Mouse (Mus musculus): ENCODE results near the gene Zdhhc18.
A peak's percentile ranks its signal among the peaks of the same experiment; 100 is the strongest.

Zdhhc18 gene

GRCm38 (mm10) chr4:133649989-133650699 lies at the start of gene Zdhhc18:
Zdhhc18 (minus strand) TSS chr4:133650154.
- peak; percentile 75 for DNase-seq (ENCODE audit: extremely low spot score)

GRCm38 (mm10) chr4:133695363-133695762 lies 45.4 kb upstream of the Zdhhc18 start:
- DNase-seq (ENCODE audit: extremely low spot score), result no peak

DNA sequence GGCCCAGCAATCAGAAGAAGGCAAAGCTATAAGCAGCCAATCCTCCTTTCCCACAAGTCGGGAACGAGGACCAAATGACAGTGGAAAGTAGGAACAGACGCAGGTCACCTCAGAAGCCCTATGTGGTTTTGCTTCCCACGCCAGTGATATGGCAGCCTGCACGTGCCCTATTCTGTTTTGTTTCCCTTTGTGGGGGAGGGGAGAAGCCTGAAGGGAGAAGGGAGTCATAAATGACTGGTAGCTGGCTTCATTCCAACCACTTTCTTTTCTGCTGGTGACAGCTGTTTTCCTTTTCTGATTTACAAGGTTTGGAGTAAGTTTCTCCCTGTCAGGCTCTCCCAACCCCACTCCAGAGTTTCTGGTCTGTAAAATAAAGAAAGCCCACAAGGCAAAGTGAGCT lies 40.3 kb upstream of the Zdhhc18 start:
- DNase-seq (ENCODE audit: extremely low spot score), result no peak

GRCm38 (mm10) chr4:133688417-133689067 lies 38.6 kb upstream of the Zdhhc18 start:
- DNase-seq (ENCODE audit: extremely low spot score), result no peak

- no peak for DNase-seq (ENCODE audit: extremely low spot score)
Measured at GRCm38 (mm10) chr4:133687126-133687525, 37.2 kb upstream of the Zdhhc18 start.

DNA sequence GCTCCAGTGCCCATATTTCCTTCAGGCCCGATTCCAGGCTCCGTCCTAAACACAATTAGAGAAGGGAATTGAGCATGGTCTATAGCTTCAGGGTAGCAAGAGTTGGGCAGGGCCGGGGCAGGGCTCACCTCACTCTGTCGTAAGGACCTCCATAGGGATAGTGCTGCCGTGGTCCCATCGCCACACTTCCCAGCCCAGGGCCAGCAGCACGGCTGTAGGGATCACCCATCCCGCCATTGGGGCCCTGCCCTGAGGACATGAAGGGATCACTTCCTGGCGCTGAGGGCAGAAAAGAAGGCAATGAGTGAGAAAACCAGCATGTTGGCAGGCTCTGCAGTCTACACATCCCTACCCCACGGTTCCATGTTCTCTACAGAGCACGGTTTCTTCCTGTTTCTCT lies 36.6 kb upstream of the Zdhhc18 start:
- DNase-seq (ENCODE audit: extremely low spot score), result no peak

DNA sequence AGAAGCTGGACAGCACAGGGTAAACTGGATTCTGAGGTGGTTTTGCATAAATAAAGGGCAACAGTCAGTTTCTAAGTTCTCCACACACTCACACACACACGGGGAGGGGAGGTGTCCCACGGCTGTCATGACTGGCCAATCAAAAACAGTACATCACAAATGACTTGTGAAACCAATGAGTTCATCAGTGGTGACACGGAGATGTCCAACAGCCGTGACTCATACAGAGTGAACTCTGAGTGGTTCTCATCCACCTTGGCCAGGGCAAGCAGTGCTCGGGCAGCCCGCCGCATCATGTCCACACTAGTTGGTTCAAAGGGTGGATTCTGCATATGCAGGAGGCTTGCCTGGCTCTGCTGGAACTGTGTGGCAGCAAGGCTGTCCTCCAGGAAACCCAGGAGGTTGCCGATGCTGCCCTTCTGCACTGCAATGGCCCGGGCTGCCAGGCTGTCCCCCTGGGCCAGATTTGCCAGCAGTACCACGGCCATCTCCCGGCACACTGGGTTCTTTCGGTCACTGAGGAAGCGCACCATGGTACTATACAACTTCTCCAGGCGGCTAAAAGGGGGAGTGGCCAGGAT lies 30.3 kb upstream of the Zdhhc18 start:
- DNase-seq (ENCODE audit: extremely low spot score), result no peak

DNA sequence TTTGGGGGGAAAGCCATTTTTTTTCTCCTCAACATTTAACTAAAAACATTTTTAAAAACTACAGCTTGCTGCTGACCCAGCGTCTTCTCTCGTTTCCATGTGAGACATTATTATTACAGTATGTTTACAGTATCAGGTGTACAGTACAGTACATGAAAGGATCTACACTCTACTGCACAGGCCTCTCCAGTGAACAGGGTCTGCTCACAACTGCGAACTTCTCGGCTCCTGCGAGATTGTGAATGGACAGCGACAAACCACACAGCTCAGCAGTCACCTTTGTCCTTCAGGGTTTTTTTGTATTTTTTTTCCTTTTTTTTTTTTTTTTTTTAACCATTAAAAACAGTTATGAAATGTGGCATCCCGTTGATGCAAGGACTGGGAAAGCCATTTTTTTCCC lies 29.7 kb upstream of the Zdhhc18 start:
- DNase-seq (ENCODE audit: extremely low spot score), result no peak

GRCm38 (mm10) chr4:133677266-133677665 lies 27.3 kb upstream of the Zdhhc18 start:
- DNase-seq (ENCODE audit: extremely low spot score), result no peak

GRCm38 (mm10) chr4:133676189-133676588 lies 26.2 kb upstream of the Zdhhc18 start:
- no peak for DNase-seq (ENCODE audit: extremely low spot score)

DNA sequence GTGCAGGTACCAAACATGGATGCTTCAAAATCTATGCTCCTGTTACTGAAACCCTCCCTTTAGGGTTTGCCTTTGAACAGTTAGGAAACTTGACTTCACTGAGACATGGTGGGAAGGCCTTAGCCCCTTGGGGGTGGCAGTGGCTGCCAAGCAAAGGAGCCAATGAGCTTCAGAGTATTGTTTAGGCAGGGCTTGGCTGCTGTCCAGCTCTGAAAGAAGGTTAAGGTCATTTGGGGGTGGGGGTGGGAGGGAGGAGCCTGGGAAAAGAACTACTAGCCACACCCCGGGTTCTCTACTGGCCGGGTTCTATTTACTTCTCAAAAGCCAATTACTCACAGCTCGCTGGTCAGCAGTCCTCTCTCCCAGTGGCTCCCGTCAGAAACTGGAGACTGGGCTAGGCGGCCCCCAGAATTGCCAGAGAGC lies 25.7 kb upstream of the Zdhhc18 start:
- DNase-seq (ENCODE audit: extremely low spot score), result peak; percentile 75

DNA sequence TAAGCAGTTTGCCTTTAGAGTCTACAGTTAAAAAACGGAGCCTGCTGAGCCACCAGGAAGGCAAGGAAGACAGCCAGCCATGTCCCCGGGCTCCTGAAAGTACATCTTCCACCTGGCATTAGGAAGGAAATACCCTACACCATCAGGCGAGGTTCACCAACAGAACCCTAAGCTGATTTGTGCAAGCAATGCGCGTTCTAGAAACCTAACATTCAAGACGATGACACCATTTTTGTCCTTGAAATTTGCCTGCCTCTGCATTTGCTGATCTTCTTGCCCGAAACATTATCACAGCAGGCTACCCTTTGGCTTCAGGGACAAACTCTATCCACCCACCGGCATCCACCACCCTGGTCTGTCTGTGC lies 24.4 kb upstream of the Zdhhc18 start:
- no peak for DNase-seq (ENCODE audit: extremely low spot score)

DNA sequence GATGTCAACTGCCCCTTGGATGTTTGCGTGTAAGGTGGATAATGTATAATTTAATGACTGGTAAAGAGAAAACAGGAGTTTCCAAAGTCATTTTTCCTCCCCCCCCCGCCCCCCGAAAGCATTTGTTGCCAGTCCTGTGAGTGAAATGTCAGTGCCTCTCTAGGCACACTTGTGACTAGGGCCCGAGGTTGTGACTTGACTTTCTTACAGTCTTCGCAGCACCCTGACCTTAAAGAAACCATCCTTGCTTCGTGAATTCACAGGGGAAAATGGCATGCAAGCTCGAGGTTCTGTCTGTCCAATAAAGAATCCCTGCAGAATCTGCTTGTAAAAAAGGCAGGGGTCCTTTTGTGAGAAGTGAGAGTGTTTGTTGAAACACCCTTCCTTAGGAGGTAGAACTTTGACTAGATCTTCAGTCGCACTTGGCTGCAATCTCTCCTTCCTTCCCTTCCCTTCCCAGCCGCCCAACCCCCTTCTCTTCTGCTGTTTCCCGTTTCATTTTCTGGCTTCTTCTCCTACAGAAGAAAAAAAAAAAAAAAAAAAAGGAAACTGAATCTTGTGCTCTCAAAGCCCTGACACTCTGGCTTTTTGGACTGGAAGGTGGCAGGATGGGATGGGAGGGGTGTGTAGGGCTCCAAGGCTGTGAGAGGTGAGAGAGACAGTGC lies 23.8 kb upstream of the Zdhhc18 start:
- no peak for DNase-seq (ENCODE audit: extremely low spot score)

DNA sequence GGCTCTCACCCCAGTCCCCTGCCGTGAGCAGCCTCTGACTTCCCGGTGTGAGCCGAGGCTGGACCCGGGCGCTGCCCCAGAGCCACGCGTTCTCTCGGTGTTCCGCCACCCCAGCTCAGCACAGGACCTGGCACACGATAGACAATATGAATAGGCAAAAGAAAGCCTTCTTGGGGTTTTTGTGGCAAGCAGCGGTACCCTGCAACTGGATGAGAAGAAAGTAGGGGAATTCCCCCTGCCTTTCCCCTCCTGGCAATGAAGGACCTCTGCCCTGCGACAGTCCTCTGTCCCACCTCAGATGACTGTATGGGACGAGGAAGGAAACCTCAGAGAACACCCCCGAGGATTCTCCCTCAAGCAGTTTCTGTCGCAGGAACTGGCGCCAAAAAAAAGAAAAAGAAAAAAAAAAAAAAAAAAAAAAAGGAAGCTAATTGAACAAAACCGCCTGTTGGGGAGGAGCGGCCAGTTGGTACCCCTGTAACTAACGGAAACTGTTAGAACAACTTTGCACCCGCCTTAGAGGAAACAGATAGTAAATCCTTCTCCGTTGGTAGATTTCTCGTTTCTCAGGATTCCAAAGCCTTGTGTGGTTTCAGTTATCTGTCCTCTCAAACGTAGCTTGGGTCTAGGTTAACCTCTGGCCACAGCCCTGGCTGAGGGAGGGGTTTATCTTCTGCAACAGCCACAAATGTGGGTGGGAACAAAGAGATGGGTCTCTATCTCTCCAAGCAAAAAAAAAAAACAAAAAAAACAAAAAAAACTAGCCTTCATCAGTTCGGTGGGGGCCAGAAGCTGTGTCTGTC lies 23.1 kb upstream of the Zdhhc18 start:
- no peak for DNase-seq (ENCODE audit: extremely low spot score)

GRCm38 (mm10) chr4:133671881-133672844 lies 22.2 kb upstream of the Zdhhc18 start, which contains the start of gene Pigv:
Pigv (minus strand) TSS chr4:133672647.
- DNase-seq (ENCODE audit: extremely low spot score), result peak; percentile 93

DNA sequence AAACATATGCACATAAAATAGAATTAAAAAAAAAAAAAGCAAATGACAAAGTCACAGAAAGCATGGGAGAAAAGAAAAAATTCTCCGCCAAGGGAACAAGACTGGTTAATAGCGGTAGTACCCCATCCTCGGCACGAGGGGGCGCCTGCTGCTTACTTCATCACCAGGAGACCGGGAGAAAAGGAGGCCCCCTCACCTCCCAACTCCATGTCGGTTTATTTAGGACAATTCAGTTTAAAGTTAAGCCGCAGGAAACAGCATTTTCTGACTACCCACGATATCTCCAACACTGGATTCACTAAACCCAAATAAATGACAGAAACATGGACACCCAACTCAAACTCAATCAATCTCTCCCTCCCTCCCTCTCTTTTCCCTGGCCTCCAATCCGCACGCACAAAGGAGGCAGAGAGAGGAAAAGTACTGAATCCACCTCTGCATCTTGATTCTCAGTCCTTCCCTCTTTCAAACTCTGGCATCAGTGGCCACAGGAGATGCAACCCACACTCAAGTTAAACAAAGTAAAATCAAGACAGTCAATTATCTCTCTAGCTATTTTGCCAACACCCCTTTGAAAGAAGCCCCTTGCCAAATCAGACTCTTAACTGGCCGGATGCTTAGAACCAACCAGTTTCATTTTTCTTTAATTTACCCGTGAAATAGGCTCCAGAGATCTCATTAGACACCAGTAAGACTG lies 21.4 kb upstream of the Zdhhc18 start:
- DNase-seq (ENCODE audit: extremely low spot score), result peak; percentile 83

GRCm38 (mm10) chr4:133669652-133670210 lies 19.8 kb upstream of the Zdhhc18 start:
- no peak for DNase-seq (ENCODE audit: extremely low spot score)

DNA sequence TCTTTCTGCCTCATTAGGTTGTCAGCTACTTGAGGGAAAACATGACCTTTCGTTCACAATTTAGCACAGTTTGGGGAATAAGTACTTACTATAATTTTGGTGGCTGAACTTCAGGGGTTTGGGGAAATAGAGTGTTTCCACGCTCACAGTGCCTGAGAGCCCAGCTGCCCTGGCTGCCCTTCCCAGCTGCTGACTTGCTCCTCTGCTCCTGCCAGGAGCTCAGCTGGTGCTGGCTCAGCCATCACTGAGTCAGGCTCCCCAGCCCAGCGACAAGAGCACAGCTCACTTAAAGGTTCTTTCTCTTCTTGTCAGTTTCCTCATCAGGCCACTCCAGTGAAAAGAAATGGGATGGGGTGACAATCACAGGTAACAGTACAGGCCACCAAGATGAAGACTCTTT lies 18.6 kb upstream of the Zdhhc18 start:
- DNase-seq (ENCODE audit: extremely low spot score), result no peak

DNA sequence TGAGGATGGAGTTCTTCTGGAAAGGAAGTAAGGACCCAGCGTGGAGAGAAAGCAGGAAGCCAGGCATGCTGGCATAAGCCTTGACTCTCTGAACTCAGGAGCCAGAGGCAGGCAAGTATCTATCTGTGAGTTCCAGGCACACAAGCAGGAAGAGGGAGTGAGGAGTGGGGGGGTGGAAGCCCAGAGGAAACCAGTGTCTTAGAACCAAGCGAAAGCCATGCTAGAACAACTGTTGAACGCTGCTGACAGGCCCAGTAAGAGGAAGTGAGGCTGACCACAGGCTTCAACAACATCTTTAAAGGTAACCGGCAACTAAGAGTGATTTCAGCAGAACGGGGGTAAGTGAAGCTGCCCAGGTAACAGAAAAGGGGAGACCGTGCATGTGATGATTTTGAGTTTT lies 16.2 kb upstream of the Zdhhc18 start:
- no peak for DNase-seq (ENCODE audit: extremely low spot score)

DNA sequence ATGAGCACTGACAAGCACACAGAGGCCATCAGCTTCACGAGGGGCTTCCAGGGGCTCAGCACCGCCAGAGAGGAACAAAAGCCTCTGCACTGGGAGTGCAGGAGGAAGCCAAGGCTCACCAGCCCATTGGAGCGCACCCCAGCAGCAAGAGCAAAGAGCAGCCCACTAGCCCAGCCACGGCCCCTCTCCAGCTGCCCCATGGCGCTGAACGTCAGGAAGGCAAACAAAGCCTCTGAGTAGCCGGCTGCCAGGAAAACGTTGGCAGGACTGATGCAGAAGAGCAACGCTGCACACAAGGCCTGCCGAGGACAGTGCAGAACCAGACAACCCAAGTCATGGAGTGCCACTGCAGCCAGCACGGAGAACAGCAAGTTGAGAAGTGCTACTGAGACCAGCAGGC lies 15.2 kb upstream of the Zdhhc18 start:
- no peak for DNase-seq (ENCODE audit: extremely low spot score)
